Mouse (Mus musculus) liver, embryonic 11.5 days (tissue): ENCODE measurements around the gene Txnrd1. TPM values are rescaled to one million over a fixed set of nuclear protein-coding genes. Genes with fewer than 3 reads are reported as not detected.

Experiments
- ATAC-seq: fragments of 200-750 bp; cut with Nextera tagmentation; replicated peaks from 2 replicates; pipeline ENCODE4 v1.8.0; 2017; ENCODE audit warnings: moderate number of reproducible peaks, mild to moderate bottlenecking, moderate TSS enrichment, moderate library complexity; ENCODE audit not compliant: low FRiP score
- DNase-seq: peaks from one replicate; pipeline ENCODE4 v3.0.0-alpha.2; 2017; ENCODE audit warnings: low spot score
- H3K27ac ChIP-seq: fragments of 300-500 bp; sonication (generic); 2 replicates; pipeline ENCODE4 v1.5.1; 2014; ENCODE audit warnings: mild to moderate bottlenecking, low read depth, low read length, control low read depth
- H3K27me3 ChIP-seq: fragments of 300-500 bp; sonication (generic); replicated peaks from 2 replicates; pipeline ENCODE4 v1.6.1; 2014; ENCODE audit warnings: low read length, mixed read lengths; ENCODE audit not compliant: control insufficient read depth, insufficient read depth
- H3K36me3 ChIP-seq: fragments of 300-500 bp; sonication (generic); 2 replicates; pipeline ENCODE4 v1.6.1; 2014; ENCODE audit warnings: mild to moderate bottlenecking, low read length, moderate library complexity, mixed read lengths; ENCODE audit not compliant: control insufficient read depth, insufficient read depth
- H3K4me1 ChIP-seq: fragments of 300-500 bp; sonication (generic); replicated peaks from 2 replicates; pipeline ENCODE4 v1.6.1; 2014; ENCODE audit warnings: low read length, mixed read lengths; ENCODE audit not compliant: control insufficient read depth, insufficient read depth
- H3K4me2 ChIP-seq: fragments of 300-500 bp; sonication (generic); 2 replicates; pipeline ENCODE4 v1.6.1; 2014; ENCODE audit warnings: mild to moderate bottlenecking, control low read depth, moderate library complexity
- H3K4me3 ChIP-seq: fragments of 300-500 bp; sonication (generic); 2 replicates; pipeline ENCODE4 v1.5.1; 2014; ENCODE audit warnings: low read depth, low read length, control low read depth
- H3K9ac ChIP-seq: fragments of 300-500 bp; sonication (generic); 2 replicates; pipeline ENCODE4 v1.6.1; 2014; ENCODE audit warnings: low read depth, low read length, control low read depth
- H3K9me3 ChIP-seq: fragments of 300-500 bp; sonication (generic); 2 replicates; pipeline ENCODE4 v1.6.1; 2016; ENCODE audit warnings: low read length, inconsistent platforms, mixed read lengths; ENCODE audit not compliant: control insufficient read depth
- WGBS: fragments of 180-500 bp; shearing (Covaris S2); extraction: QIAGEN DNeasy Blood & Tissue Kit; methylation state at CpG from one replicate; pipeline ENCODE4 v1.1.7; 2014; 5-methylcytosine and 5-hydroxymethylcytosine counted together
- polyA plus RNA-seq: library from polyadenylated mRNA; unstranded; fragments of >200 nt; fragmentation: Nextera tagmentation; extraction: Ambion mirVana; gene quantifications from 2 replicates; pipeline ENCODE4 v1.2.1, GENCODE M21; 2014

Gene Txnrd1
- polyA plus RNA-seq, 1 experiment from 2014 or later = 129 TPM

DNA sequence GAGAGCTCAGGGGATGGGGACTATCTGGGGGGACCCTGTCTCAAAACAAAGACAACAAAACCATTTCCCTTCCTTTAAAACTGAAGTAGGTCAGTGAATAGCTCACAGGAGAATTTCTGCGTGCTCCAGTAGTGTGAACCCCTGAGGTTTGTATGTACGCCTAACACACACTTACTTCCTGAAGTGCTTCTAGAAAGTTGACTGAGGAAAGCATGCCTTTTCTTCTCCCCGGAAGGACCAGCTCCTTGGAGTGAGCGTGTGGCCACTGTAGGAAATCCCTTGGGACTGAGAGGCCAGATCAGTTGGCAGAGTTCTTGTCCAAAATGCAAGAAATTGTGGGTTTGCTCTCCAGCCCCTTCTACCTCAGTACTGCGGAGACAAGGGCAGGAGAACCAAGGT, 16.6 kb downstream of the Txnrd1 start:
- H3K36me3 ChIP-seq = no peaks in the 10 kb centered on the region
- H3K9ac ChIP-seq = no peak overlapping the region
- 83% methylated on average over 5 of the region's 5 CpGs for WGBS
- H3K4me1 ChIP-seq = no peaks in the 10 kb centered on the region
- no peaks in the 10 kb centered on the region for H3K27me3 ChIP-seq
- ATAC-seq (no peak), DNase-seq (no peak)
- no peak overlapping the region for H3K4me2 ChIP-seq
- H3K9me3 ChIP-seq = no peaks in the 10 kb centered on the region
- no peak overlapping the region for H3K27ac ChIP-seq
- no peak overlapping the region for H3K4me3 ChIP-seq

DNA sequence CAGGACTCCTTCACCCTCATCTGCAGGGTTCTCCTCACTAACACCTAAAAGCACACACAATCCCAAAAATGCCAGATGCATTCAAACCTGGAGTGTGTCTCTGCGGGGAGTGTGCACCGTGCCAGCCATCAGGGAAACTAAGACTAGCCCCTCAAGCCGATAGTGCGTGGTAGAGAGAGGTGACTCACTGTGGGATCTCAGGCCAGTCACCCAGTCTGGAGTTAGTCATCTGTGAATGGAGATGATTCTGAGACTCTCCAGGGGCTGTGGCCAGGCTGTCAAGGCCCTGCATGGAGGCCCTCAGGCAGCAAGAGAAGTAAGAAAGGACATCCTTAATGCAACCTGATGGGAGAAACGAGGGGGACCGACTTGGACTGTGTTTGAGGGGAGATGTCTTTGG, 18.0 kb downstream of the Txnrd1 start:
- Histone ChIP-seq H3K36me3 (no peaks in the 10 kb centered on the region), H3K27me3 (no peaks in the 10 kb centered on the region), H3K9me3 (no peaks in the 10 kb centered on the region), H3K27ac (no peak overlapping the region), H3K4me3 (no peak overlapping the region), H3K9ac (no peak overlapping the region), H3K4me2 (no peak overlapping the region), H3K4me1 (no peaks in the 10 kb centered on the region)
- 88% methylated on average over 6 of the region's 6 CpGs for WGBS
- ATAC-seq = no peak
- no peak for DNase-seq

DNA sequence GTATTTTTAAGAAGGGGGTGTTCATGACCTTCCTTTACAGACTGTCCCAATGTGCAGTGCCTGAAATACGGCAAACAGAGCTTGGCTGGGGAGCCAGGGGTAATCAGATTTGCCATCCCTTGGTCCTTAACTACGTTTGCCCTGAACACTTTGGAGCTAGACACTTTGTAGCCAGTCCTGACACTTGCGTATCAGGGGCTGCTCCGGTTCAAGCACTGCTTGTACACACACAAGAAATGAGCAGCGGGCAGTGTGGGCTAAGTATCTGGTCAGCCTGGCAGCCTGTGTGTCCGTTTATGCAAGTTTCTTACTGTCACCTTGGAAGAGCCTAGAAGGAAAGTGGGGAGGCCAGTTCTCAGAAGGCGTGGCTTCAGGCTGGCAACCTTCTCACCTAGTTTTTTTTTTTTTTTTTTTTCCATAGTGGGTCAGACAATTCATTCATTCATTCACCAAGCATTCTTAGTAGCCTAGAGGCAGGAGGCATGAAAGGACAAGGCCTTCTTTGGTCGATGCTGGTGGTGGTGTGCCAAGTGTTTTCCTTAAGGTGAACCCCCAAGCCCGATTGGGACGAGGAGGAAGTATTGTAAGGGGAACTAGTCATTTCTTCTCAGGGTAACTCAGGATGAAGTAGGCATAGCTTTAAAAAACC, 24.4 kb downstream of the Txnrd1 start:
- Histone ChIP-seq H3K27me3 (no peaks in the 10 kb centered on the region), H3K36me3 (peaks cover 4% of the 10 kb centered on the region; the same call in 1 of the 2 replicates), H3K9ac (peak overlapping the region; percentile 87), H3K27ac (peak overlapping the region; percentile 95; the same call in 1 of the 2 replicates), H3K4me1 (peaks cover 20% of the 10 kb centered on the region), H3K9me3 (no peaks in the 10 kb centered on the region), H3K4me2 (peak overlapping the region; percentile 86), H3K4me3 (peak overlapping the region; percentile 81)
- 53% methylated on average over 10 of the region's 10 CpGs for WGBS
- no peak for DNase-seq
- no peak for ATAC-seq

DNA sequence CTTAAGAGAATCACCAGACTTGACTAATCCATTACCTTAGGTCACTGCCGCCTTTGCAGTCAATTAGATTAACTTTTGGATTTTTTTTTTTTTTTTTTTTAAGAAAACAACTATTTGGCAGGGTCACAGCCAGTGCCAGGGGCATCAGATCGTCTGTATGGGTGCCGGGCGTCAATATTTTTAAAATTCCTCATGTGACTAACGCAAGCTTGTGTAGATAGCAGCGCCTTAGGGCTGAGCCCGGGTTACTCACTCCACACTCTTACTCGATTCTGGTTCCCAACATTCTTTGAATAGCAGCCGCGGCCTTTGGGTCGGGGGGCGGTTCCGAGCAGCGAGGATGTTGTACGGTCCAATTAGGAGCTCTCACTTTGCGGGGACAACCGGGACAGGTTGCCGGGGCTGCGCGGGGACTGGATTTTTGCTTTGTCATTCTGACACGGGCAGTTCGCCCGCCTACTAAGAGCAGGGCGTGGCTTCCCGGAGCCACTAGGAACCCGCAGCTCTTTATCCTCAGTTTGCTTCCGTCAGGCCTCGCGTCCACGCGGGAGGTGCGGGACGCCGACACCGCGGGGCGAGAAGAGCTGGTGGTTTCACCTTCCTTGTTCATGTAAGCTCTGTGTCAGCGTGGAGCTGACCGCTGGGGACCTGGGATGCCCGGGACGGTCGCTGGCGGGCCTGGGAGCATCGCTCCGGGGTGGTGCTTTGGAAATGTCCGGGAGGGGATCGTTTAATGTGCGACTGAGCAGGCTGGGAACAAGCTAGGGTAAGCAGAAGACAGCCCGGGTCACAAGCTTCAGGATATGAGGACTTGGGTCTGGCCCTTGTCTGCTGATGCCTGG, 25.2 kb downstream of the Txnrd1 start:
- ATAC-seq (peak; percentile 87), DNase-seq (peak; percentile 92)
- H3K36me3 ChIP-seq = peaks cover 11% of the 10 kb centered on the region
- peak overlapping the region; percentile 95 for H3K27ac ChIP-seq
- under 1% methylated on average over 49 of the region's 49 CpGs for WGBS
- H3K4me2 ChIP-seq = peak overlapping the region; percentile 86
- H3K9me3 ChIP-seq = no peaks in the 10 kb centered on the region
- H3K4me3 ChIP-seq = peak overlapping the region; percentile 81
- no peaks in the 10 kb centered on the region for H3K27me3 ChIP-seq
- peak overlapping the region; percentile 87 for H3K9ac ChIP-seq
- peaks cover 22% of the 10 kb centered on the region for H3K4me1 ChIP-seq

DNA sequence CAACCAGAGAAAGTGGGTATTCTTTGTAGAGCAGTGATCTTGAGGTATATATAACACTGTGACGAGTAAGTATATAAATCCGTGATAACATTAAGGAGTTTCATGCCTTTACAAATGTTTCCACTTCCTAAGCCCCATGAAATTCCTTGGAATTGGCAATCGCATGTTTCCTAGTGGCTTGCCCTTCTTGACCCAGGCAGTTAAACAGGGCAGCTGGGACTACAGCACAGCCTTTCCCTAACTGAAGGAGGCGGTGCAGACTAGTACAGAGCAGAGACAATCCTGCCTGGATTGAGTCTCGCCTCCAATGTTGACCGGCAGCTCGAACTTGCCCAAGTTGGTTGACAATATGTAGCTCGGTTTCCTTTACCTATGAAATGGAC, 25.8 kb downstream of the Txnrd1 start:
- no peaks in the 10 kb centered on the region for H3K27me3 ChIP-seq
- DNase-seq = peak; percentile 50
- peak overlapping the region; percentile 86 for H3K4me2 ChIP-seq
- peak overlapping the region; percentile 87 for H3K9ac ChIP-seq
- WGBS = under 1% methylated on average over 8 of the region's 8 CpGs
- no peaks in the 10 kb centered on the region for H3K9me3 ChIP-seq
- H3K27ac ChIP-seq = peak overlapping the region; percentile 95
- peak; percentile 65 for ATAC-seq
- peak overlapping the region; percentile 81 for H3K4me3 ChIP-seq
- peaks cover 22% of the 10 kb centered on the region for H3K4me1 ChIP-seq
- H3K36me3 ChIP-seq = peaks cover 14% of the 10 kb centered on the region

DNA sequence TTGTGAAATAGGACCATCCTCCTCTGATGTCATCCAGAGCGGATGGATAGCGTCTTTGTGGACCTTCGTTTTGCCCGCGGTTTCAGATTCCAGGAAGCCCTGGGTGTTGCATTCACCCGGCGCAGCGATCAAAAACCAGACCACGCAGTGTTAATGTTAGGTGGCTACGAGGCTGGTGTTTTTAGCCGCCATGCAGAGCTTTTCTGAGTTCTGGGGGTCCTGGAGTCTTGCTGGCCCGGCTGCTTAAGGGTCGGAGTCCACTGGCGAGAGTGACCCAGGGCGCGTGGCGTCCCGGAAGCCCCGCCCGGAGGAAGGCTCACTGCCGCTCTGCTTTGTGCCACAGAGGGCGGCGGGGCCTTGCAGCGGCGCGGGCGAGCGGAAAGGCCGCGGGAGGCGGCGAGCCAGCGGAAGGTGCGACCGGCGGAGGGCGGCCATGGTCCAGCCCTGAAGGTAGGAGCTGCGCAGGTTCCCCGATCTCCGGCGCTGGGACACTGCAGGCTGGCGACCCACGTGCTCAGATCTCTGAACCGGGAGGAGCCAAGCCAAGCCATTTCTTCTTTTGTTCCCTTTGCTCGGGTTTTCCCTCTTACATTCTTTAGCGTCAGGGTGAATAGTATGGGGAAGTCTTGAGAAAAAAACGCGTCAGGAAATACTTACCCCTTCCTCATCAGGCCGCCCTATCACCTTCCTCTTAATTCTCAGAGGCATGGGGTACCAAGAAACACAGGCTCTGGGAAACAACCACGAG, 26.6 kb downstream of the Txnrd1 start:
- peaks cover 14% of the 10 kb centered on the region for H3K36me3 ChIP-seq
- DNase-seq (peak; percentile 84), ATAC-seq (peak; percentile 62)
- peak overlapping the region; percentile 86 for H3K4me2 ChIP-seq
- H3K4me3 ChIP-seq = peak overlapping the region; percentile 81
- H3K9ac ChIP-seq = peak overlapping the region; percentile 87
- no peaks in the 10 kb centered on the region for H3K9me3 ChIP-seq
- no peaks in the 10 kb centered on the region for H3K27me3 ChIP-seq
- H3K27ac ChIP-seq = peak overlapping the region; percentile 95
- under 1% methylated on average over 46 of the region's 50 CpGs for WGBS
- H3K4me1 ChIP-seq = peaks cover 22% of the 10 kb centered on the region

DNA sequence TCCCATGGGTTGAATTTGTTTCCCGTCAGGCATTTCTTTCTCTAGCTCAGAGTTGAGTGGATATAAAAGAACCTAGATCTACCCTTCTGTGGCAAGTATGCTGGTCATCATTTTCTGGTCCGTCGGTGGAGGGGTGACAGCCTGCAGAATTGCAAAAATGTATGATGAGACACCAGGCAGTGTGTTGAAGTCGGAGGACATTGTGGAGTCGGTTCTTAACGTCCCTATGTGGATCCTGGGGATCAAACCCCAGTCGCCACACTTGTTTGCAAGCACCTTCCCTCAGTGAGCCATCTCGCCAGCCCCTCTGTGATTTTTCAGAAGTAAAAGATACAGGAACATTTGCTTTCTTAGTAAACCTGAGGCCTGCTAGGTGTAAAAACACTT, 27.2 kb downstream of the Txnrd1 start:
- H3K27me3 ChIP-seq = no peaks in the 10 kb centered on the region
- no peaks in the 10 kb centered on the region for H3K9me3 ChIP-seq
- 14% methylated on average over 8 of the region's 8 CpGs for WGBS
- peaks cover 23% of the 10 kb centered on the region for H3K4me1 ChIP-seq
- H3K9ac ChIP-seq = peak overlapping the region; percentile 87
- H3K4me2 ChIP-seq = peak overlapping the region; percentile 86
- DNase-seq (peak; percentile 47), ATAC-seq (no peak)
- peak overlapping the region; percentile 81 for H3K4me3 ChIP-seq
- peak overlapping the region; percentile 95; the same call in 1 of the 2 replicates for H3K27ac ChIP-seq
- H3K36me3 ChIP-seq = peaks cover 14% of the 10 kb centered on the region

DNA sequence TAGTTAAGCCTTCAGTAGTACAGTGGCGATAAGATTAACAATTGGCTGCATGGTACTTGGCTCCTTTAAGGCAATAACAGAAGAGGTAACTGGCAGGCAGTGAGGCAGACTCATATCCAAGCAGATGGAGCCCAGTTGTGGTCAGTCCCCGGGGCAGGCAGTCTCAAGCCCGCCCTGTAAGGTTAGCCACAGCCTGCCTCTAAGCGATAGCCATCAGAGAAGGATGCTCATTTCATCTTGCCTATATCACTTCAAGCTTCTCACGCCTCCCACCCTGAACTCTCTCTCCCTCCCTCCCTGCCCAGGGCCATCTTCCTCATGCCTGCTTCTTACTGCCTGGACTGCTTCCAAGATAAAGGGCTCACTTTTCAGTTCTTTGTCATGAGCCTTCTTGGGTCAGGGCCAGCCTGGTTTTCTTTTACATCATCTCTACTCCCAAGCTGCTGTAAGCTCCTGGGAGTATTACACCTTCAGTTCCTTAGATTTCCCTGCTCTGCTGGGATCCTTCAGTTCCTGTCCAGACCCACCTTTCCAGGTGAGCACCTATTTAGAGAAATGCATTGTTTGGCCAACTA, 29.4 kb downstream of the Txnrd1 start:
- H3K9ac ChIP-seq = no peak overlapping the region
- H3K4me3 ChIP-seq = no peak overlapping the region
- ATAC-seq (no peak), DNase-seq (no peak)
- no peak overlapping the region for H3K27ac ChIP-seq
- H3K27me3 ChIP-seq = no peaks in the 10 kb centered on the region
- H3K4me1 ChIP-seq = peaks cover 21% of the 10 kb centered on the region
- 64% methylated on average over 5 of the region's 5 CpGs for WGBS
- peaks cover 21% of the 10 kb centered on the region for H3K36me3 ChIP-seq
- no peak overlapping the region for H3K4me2 ChIP-seq
- H3K9me3 ChIP-seq = no peaks in the 10 kb centered on the region
